Mouse (Mus musculus) olfactory bulb, adult 2 months (tissue): Measurements from ENCODE around the gene Zdhhc4.

Source experiments
- CTCF ChIP-seq: fragments of 200-500 bp; IDR thresholded peaks from 2 replicates; pipeline ENCODE4 v1.5.1; 2012; ENCODE audit warnings: low read depth, mild to moderate bottlenecking, low read length, moderate library complexity; ENCODE audit not compliant: insufficient read depth
- POLR2A ChIP-seq: fragments of 200-500 bp; IDR thresholded peaks from 2 replicates; pipeline ENCODE4 v1.6.1; 2012; ENCODE audit warnings: mild to moderate bottlenecking, low read depth, low read length, moderate library complexity; ENCODE audit not compliant: insufficient read depth

DNA sequence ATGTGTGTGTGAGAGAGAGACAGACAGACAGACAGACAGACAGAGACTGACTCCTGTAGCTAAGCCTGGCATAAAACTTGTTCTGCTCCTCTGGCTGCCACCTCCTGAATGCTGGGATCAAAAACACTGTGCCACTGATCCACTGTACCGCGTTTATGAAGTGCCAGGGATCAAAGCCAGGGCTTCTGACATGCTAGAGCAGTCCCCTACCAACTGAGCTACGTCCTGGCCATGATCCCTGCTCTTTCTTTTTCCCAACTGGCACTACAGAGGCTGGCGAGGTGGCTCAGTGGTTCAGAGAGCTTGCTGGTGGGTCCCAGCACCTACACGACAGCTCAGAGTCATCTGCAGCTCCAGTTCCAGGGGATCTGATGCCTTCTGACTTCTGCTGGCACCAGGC is 53.3 kb downstream of the Zdhhc4 start:
- TF ChIP-seq CTCF (no peak), POLR2A (no peak)
